Mouse (Mus musculus) C2C12 (cell line): Measurements from ENCODE around the gene Gdpd1.

Experiments used
- CEBPB ChIP-seq: IDR thresholded peaks from one replicate; pipeline ENCODE4 v1.6.1; 2011; ENCODE audit warnings: low read depth, mild to moderate bottlenecking, control low read depth, moderate library complexity
- CTCF ChIP-seq: IDR thresholded peaks from one replicate; pipeline ENCODE4 v1.5.1; 2011; ENCODE audit not compliant: control insufficient read depth, insufficient read depth, insufficient read length
- MAX ChIP-seq: IDR thresholded peaks from one replicate; pipeline ENCODE4 v1.6.1; 2011; ENCODE audit warnings: mild to moderate bottlenecking, control low read depth
- MYOD1 ChIP-seq: IDR thresholded peaks from one replicate; pipeline ENCODE4 v1.6.1; 2011; ENCODE audit warnings: low read depth; ENCODE audit not compliant: control insufficient read depth, insufficient read length
- MYOG ChIP-seq: IDR thresholded peaks from one replicate; pipeline ENCODE4 v1.6.1; 2011; ENCODE audit not compliant: control insufficient read depth, insufficient read length; ENCODE audit errors: extremely low read depth
- USF1 ChIP-seq: IDR thresholded peaks from one replicate; pipeline ENCODE4 v1.6.1; 2011; ENCODE audit warnings: low read depth, mild to moderate bottlenecking, control low read depth, moderate library complexity

GRCm38 (mm10) chr11:87025351-87025750 is 48.5 kb downstream of the Gdpd1 start:
- TF ChIP-seq CTCF (no peak), MYOG (no peak), CEBPB (peak; percentile 34), MYOD1 (no peak), USF1 (peak; percentile 76), MAX (no peak)
